Mouse (Mus musculus): ENCODE results near the gene Zkscan7.

DNA sequence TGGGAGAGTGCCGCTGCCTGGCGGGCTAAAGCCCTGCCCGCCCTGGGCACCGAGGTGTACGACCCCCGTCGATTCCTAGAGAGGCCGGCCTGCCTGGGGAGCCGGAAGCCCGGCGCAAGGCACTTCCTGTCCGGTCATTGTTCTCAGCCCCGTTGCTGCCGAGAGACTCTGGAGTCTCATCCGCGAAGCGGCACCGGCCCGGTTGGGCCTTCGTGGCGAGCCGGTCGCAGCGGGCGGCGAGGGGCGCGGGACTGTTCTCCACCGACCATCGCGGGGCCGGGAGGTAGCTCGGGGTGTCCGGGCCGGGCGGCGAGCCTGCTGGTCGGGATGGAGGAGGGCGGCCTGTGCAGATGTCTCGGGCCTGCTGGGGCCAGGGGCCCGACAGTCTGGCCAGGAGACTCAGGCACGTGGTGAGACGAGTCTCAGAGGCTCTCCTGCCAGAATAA lies 37.5 kb downstream of the Zkscan7 start, which contains the start of gene Zfp105:
- TF ChIP-seq GATA1 (IDR thresholded peaks at IDR 0.05; ENCODE audit: borderline replicate concordance, low read length), result no peak
- no peak for TF ChIP-seq FLI1 (IDR thresholded peaks at IDR 0.05; ENCODE audit: low read length)

Measured in megakaryocyte, embryonic 14.5 days (primary cell).